Mouse (Mus musculus) cortical plate, adult 2 months (tissue): ENCODE results near the gene Serpinb5. TPM values are rescaled to one million over a fixed set of nuclear protein-coding genes. Genes with fewer than 3 reads are reported as not detected.

Experiments used
- H3K27ac ChIP-seq: fragments of 200-500 bp; 2 replicates; pipeline ENCODE4 v1.5.1; 2012; ENCODE audit warnings: low read length, control low read depth, inconsistent platforms; ENCODE audit not compliant: insufficient read depth
- H3K4me1 ChIP-seq: fragments of 200-500 bp; 2 replicates; pipeline ENCODE4 v1.6.1; 2011; ENCODE audit warnings: low read length; ENCODE audit not compliant: control insufficient read depth, insufficient read depth
- H3K4me3 ChIP-seq: fragments of 200-500 bp; 2 replicates; pipeline ENCODE4 v1.5.1; 2011; ENCODE audit warnings: mild to moderate bottlenecking, low read length, control low read depth; ENCODE audit not compliant: insufficient read depth
- CTCF ChIP-seq: fragments of 200-500 bp; IDR thresholded peaks from 2 replicates; pipeline ENCODE4 v1.5.1; 2011; ENCODE audit warnings: mild to moderate bottlenecking, control low read depth, low read length; ENCODE audit not compliant: insufficient read depth; ENCODE audit errors: extremely low read depth
- POLR2A ChIP-seq: fragments of 200-500 bp; IDR thresholded peaks from 2 replicates; pipeline ENCODE4 v1.6.1; 2011; ENCODE audit warnings: mild to moderate bottlenecking, low read length, control low read depth; ENCODE audit not compliant: insufficient read depth; ENCODE audit errors: extremely low read depth
- polyA plus RNA-seq: library from polyadenylated mRNA; depleted of rRNA; stranded (reverse); fragments of >200 nt; gene quantifications from 2 replicates; pipeline ENCODE4 v1.2.3, GENCODE M21; 2012; rRNA removed

The Serpinb5 gene
- 0.08 and 0.13 TPM in 2 replicates for polyA plus RNA-seq

GRCm38 (mm10) chr1:106860847-106861246 lies at the start of gene Serpinb5:
Gene Serpinb5 (plus strand): TSS chr1:106861173.
- TF ChIP-seq CTCF = no peak
- TF ChIP-seq POLR2A = no peak
- no peak within 1 kb of the TSS for H3K27ac ChIP-seq
- H3K4me3 ChIP-seq = no peak within 1 kb of the TSS
- H3K4me1 ChIP-seq = no peaks in the 10 kb centered on the region

DNA sequence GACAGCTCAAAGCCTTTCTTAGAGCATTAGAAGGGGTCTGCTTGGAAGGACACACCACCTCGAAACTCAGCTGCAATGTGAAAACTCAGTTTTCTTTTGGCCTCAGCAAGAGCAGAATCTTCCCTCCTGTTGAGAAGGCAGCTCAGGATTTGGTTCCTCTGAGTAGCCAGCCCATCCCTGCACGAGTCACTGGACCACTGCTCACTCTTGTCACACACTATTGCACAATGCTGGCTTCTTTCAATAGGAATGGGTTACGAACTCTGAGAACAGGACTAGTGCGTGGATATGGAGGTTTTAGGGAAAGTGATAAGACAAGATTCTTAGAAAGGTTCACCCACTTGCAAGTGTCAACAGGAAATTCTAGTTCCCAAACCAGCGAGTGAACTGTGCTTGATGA lies 46.1 kb upstream of the Serpinb5 start:
- Histone ChIP-seq H3K4me3 (no peak overlapping the region), H3K27ac (no peak overlapping the region), H3K4me1 (no peaks in the 10 kb centered on the region)
- TF ChIP-seq POLR2A (no peak), CTCF (no peak)

- Histone ChIP-seq H3K4me3 (no peak overlapping the region), H3K27ac (no peak overlapping the region), H3K4me1 (no peaks in the 10 kb centered on the region)
- TF ChIP-seq CTCF (no peak), POLR2A (no peak)
These were observed 45.7 kb upstream of the Serpinb5 start for GRCm38 (mm10) chr1:106815265-106815664.

GRCm38 (mm10) chr1:106816766-106817165 lies 44.2 kb upstream of the Serpinb5 start:
- H3K27ac ChIP-seq = no peak overlapping the region
- H3K4me1 ChIP-seq = no peaks in the 10 kb centered on the region
- H3K4me3 ChIP-seq = no peak overlapping the region
- TF ChIP-seq CTCF = no peak
- no peak for TF ChIP-seq POLR2A

DNA sequence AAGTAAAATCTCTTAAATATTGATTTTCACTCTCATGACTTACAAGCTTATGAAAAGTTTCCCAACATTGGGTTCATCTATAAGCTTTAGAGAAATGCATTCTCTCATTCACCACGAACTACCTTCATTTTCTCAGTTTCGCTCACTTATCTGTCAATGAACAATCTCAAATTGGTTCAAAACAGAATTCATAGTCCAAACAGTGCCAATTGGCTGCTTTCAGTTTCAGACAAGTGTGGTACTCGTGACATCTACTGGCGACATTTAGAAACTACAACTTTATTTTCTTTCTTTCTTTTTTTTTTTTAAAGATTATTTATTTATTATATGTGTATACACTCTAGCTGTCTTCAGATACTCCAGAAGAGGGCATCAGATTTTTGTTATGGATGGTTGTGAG lies 42.6 kb upstream of the Serpinb5 start:
- no peaks in the 10 kb centered on the region for H3K4me1 ChIP-seq
- no peak for TF ChIP-seq POLR2A
- TF ChIP-seq CTCF = peak; percentile 32; the same call in 1 of the 2 replicates
- H3K27ac ChIP-seq = no peak overlapping the region
- H3K4me3 ChIP-seq = no peak overlapping the region

DNA sequence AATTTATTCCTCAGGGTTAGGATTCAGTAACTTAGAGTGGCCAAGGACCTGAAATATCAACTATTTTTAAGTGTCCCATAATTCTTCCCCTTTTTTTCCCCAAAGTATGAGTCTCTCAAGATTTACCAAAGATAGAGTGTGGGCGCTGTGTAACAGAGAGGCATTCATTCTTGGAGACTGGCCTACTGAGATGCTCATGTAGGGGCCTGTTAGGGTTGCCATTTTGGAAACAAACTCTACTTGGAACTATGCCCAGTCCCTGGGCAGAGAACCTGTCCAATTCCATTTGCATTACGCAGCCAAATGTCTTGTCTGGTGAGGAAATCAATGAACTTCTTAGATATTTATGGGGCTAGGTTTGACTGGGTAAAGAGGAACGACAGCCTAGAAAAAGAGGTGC lies 38.7 kb upstream of the Serpinb5 start:
- Histone ChIP-seq H3K4me3 (no peak overlapping the region), H3K27ac (no peak overlapping the region), H3K4me1 (no peaks in the 10 kb centered on the region)
- TF ChIP-seq POLR2A (no peak), CTCF (no peak)

DNA sequence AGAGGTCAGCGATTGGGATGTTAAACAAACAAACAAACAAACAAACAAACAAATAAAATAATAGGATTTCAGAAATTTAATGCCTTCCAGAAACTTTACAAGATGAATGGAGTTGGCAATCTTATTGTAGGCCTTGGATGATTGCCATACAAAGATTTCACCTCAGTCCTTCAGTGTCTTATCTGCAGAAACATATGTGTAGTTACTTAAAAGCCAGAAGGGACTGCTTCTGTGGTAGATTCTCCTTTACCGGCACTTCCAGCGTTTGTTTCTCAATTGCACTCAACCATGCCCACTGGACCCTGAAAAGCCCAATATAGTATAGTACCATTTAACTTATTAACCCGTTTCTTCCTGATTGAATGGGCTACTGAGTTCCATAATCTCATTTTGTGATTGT lies 32.2 kb upstream of the Serpinb5 start:
- no peaks in the 10 kb centered on the region for H3K4me1 ChIP-seq
- no peak overlapping the region for H3K4me3 ChIP-seq
- no peak overlapping the region for H3K27ac ChIP-seq
- no peak for TF ChIP-seq CTCF
- no peak for TF ChIP-seq POLR2A

- TF ChIP-seq POLR2A (no peak), CTCF (no peak)
- no peak overlapping the region for H3K27ac ChIP-seq
- no peak overlapping the region for H3K4me3 ChIP-seq
- H3K4me1 ChIP-seq = no peaks in the 10 kb centered on the region
These were observed 4.6 kb downstream of the Serpinb5 start for GRCm38 (mm10) chr1:106865543-106865942.

DNA sequence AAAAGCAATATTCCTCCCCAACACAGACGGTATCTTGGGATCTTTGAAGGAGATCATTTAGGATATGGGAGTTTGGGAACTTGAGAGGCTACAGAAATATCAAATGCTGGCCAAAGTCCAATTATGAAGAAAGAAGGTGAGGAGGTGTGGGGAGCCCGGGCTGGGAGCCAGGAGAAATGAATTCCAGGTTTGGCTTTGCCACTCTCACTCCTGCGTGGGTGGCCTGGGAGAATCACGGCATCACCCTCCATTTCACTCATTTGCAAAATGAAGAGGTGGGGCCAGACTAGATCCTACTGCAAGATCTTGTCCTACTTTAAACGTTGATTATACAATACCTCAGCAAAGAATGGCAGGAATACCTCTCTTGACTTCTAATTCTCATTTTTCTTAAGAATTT lies 5.1 kb downstream of the Serpinb5 start:
- H3K4me1 ChIP-seq = no peaks in the 10 kb centered on the region
- H3K4me3 ChIP-seq = no peak overlapping the region
- TF ChIP-seq POLR2A (no peak), CTCF (no peak)
- H3K27ac ChIP-seq = no peak overlapping the region

DNA sequence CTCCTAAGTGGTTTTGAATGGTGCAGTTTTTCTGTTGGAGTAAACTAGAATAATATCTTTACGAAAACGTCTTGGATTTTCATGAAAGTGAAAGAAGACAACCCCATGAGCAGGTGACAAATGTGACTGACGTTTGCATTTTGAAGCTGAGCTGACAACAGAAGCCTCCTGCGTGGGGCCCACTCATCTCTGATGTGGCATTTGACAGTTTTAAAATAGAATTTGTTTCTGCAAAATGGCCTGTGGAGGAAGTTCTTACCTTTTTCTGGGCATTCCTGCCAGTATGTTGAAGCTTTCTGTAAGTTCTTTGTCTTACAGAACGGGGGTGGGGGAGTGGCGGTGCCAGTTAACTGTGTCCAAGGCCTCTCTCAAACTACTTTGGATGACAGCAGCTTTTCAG lies 5.8 kb downstream of the Serpinb5 start:
- H3K4me3 ChIP-seq = no peak overlapping the region
- no peak overlapping the region for H3K27ac ChIP-seq
- TF ChIP-seq POLR2A (no peak), CTCF (no peak)
- H3K4me1 ChIP-seq = no peaks in the 10 kb centered on the region

DNA sequence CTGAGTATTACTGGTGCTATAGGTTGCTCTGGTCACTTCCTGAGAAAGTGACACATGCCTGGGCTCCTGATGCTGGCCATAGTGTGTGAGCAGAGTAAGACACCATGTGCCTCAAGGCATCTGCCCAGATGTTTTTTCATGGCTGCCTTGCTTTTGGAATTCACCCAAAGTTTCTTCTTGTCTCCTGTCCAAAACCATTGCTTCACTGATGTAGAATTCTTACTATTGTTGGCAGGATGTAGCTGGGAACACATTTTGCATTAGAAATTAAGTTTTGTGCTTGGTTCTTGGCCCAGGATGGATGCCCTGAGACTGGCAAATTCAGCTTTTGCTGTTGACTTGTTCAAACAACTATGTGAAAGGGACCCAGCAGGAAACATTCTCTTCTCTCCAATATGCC lies 9.0 kb downstream of the Serpinb5 start:
- H3K27ac ChIP-seq = no peak overlapping the region
- TF ChIP-seq CTCF (no peak), POLR2A (no peak)
- no peak overlapping the region for H3K4me3 ChIP-seq
- no peaks in the 10 kb centered on the region for H3K4me1 ChIP-seq
